Mouse (Mus musculus): ENCODE results near the gene Scarb2. TPM values are rescaled to one million over a fixed set of nuclear protein-coding genes. Genes with fewer than 3 reads are reported as not detected.

The Scarb2 gene
- 46.6 TPM for polyA plus RNA-seq (2012; fragmentation: generic; extraction: Trizol)

DNA sequence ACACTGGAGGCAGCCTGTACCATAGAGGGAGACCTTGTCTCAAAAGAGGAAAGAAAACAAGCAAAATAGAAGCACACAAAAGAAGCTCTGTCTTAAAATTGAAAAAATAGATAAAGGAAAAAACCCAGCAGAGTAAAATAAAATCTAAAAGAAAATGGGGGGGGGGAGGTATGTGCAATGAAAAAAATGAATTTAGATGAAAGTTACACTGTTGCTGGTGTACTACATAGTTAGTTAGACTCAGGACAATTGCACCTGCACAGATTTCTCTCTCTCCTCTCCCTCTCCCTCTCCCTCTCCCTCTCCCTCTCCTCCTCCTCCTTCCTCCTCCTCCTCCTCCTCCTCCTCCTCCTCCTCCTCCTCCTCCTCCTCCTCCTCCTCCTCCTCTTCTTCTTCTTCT, at the start of gene Scarb2:
Scarb2 (minus strand) TSS at position 101 of the 400 bp plus-strand sequence.
- TF ChIP-seq TCF12 (IDR thresholded peaks at IDR 0.05; ENCODE audit: insufficient read depth, poor library complexity, severe bottlenecking) (no peak), MYOD1 (IDR thresholded peaks at IDR 0.05; ENCODE audit: control insufficient read depth in 1 of 3, insufficient read length in 2 of 3, low read depth in 2 of 3) (no peak), E2F4 (IDR thresholded peaks at IDR 0.05; ENCODE audit: insufficient read depth) (no peak), REST (IDR thresholded peaks at IDR 0.05; ENCODE audit: insufficient read depth, insufficient read length) (no peak), USF1 (IDR thresholded peaks at IDR 0.05; ENCODE audit: low read depth) (no peak), POLR2AphosphoS2 (IDR thresholded peaks at IDR 0.05; ENCODE audit: insufficient read length, low read depth) (no peak)
- Histone ChIP-seq H3K36me3 (ENCODE audit: control insufficient read depth, insufficient read depth) (no peaks in the 10 kb centered on the region), H3K27me3 (ENCODE audit: control insufficient read depth, insufficient read depth, insufficient read length) (no peaks in the 10 kb centered on the region), H3K4me3 (peak within 1 kb of the TSS; percentile 76), H3K4me2 (ENCODE audit: low read depth) (peak within 1 kb of the TSS; percentile 93), H3ac (ENCODE audit: control insufficient read depth, insufficient read length) (peak within 1 kb of the TSS; percentile 100), H3K79me2 (ENCODE audit: control insufficient read depth, insufficient read depth) (peaks cover 28% of the 10 kb centered on the region)

GRCm38 (mm10) chr5:92555905-92556304, 49.3 kb upstream of the Scarb2 start:
- Histone ChIP-seq H3K36me3 (ENCODE audit: control insufficient read depth, insufficient read depth) (no peaks in the 10 kb centered on the region), H3K4me3 (no peak overlapping the region), H3ac (ENCODE audit: control insufficient read depth, insufficient read length) (no peak overlapping the region), H3K4me2 (ENCODE audit: low read depth) (no peak overlapping the region), H3K27me3 (ENCODE audit: control insufficient read depth, insufficient read depth, insufficient read length) (peaks cover 15% of the 10 kb centered on the region), H3K79me2 (ENCODE audit: control insufficient read depth, insufficient read depth) (no peaks in the 10 kb centered on the region)
- TF ChIP-seq POLR2AphosphoS2 (IDR thresholded peaks at IDR 0.05; ENCODE audit: insufficient read length, low read depth), result no peak
- TF ChIP-seq TCF3 (IDR thresholded peaks at IDR 0.05; ENCODE audit: insufficient read length, low read depth), result no peak

DNA sequence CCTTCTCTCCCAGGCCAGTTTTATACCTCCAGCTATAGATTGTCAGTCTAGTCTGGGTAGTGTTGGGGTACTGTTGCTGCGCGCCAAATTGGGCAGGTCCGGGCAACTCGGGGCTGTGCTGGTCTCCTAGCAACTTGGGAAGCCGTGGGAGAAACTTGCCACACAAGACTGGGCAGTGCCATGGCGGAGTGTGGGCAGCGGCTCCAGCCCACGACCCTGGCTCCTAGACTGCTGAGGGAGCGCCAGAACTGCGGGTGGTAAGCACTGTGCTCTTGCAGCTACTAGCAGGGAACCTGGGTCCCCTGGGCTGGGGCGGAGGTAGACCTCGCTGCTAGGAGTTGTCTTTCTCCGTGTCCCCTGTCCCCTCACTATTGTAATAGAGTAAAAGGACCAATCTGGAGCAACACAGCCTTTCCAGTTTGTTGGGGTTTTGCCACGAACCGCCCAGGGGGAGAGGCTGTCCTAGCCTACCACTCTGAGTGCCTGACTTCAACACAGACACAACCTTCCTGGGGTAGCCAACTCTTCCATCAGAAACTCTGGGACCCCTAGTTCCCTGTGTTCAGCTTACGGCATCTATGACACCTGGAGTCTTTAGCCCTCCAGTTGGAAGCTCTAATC, 48.4 kb upstream of the Scarb2 start, which contains the start of gene Fam47e:
Fam47e (plus strand) TSS at position 179 of the 621 bp plus-strand sequence.
- peaks cover 6% of the 10 kb centered on the region for H3K27me3 ChIP-seq (ENCODE audit: control insufficient read depth, insufficient read depth, insufficient read length)
- H3K79me2 ChIP-seq (ENCODE audit: control insufficient read depth, insufficient read depth), result no peaks in the 10 kb centered on the region
- H3K4me3 ChIP-seq, result no peak within 1 kb of the TSS
- no peaks in the 10 kb centered on the region for H3K36me3 ChIP-seq (ENCODE audit: control insufficient read depth, insufficient read depth)
- H3K4me2 ChIP-seq (ENCODE audit: low read depth), result peak within 1 kb of the TSS; percentile 12
- H3ac ChIP-seq (ENCODE audit: control insufficient read depth, insufficient read length), result no peak within 1 kb of the TSS
- TF ChIP-seq CEBPB (IDR thresholded peaks at IDR 0.05; ENCODE audit: insufficient read depth, poor library complexity, severe bottlenecking) (no peak), MAX (IDR thresholded peaks at IDR 0.05; ENCODE audit: low read depth) (no peak), TCF3 (IDR thresholded peaks at IDR 0.05; ENCODE audit: insufficient read length, low read depth) (no peak), USF1 (IDR thresholded peaks at IDR 0.05; ENCODE audit: low read depth) (no peak), POLR2A (IDR thresholded peaks at IDR 0.05; ENCODE audit: insufficient read length, low read depth) (no peak), TCF12 (IDR thresholded peaks at IDR 0.05; ENCODE audit: insufficient read depth, poor library complexity, severe bottlenecking) (no peak), REST (IDR thresholded peaks at IDR 0.05; ENCODE audit: insufficient read depth, insufficient read length) (no peak)

DNA sequence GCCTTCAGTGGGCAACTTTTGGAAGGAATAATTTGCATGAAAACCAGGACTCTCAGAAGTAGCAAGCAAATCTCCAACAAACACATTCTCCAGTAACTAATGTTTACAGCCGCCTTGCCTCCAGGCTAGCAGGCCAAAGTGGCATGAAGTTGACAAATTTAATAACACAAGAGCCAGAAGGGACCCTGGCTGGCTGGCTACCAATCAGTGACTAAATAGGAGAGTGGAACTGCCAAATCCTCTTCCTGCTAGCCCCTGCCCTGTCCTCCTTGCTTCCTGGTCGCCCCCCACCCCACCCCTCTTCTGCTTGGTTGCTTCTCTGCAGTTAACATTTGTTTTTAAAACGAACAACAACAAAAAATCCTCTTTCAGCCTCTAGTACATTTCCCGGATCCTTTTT, 47.8 kb upstream of the Scarb2 start:
- TF ChIP-seq REST (IDR thresholded peaks at IDR 0.05; ENCODE audit: insufficient read depth, insufficient read length) (no peak), SRF (IDR thresholded peaks at IDR 0.05; ENCODE audit: control insufficient read depth, insufficient read length, low read depth) (no peak), TCF12 (IDR thresholded peaks at IDR 0.05; ENCODE audit: insufficient read depth, poor library complexity, severe bottlenecking) (no peak), POLR2AphosphoS2 (IDR thresholded peaks at IDR 0.05; ENCODE audit: insufficient read length, low read depth) (no peak), POLR2A (IDR thresholded peaks at IDR 0.05; ENCODE audit: insufficient read length, low read depth) (no peak), MYOG (IDR thresholded peaks at IDR 0.05; ENCODE audit: control insufficient read depth in 1 of 3, insufficient read depth in 1 of 3, insufficient read length in 2 of 3, low read depth in 2 of 3) (no peak), CEBPB (IDR thresholded peaks at IDR 0.05; ENCODE audit: insufficient read depth, poor library complexity, severe bottlenecking) (no peak)
- Histone ChIP-seq H3K79me2 (ENCODE audit: control insufficient read depth, insufficient read depth) (no peaks in the 10 kb centered on the region), H3K27me3 (ENCODE audit: control insufficient read depth, insufficient read depth, insufficient read length) (peaks cover 1% of the 10 kb centered on the region), H3ac (ENCODE audit: control insufficient read depth, insufficient read length) (no peak overlapping the region), H3K4me2 (ENCODE audit: low read depth) (no peak overlapping the region), H3K4me3 (no peak overlapping the region), H3K36me3 (ENCODE audit: control insufficient read depth, insufficient read depth) (no peaks in the 10 kb centered on the region)

- Histone ChIP-seq H3K4me3 (no peak overlapping the region), H3K4me2 (ENCODE audit: low read depth) (no peak overlapping the region), H3K27me3 (ENCODE audit: control insufficient read depth, insufficient read depth, insufficient read length) (no peaks in the 10 kb centered on the region), H3K36me3 (ENCODE audit: control insufficient read depth, insufficient read depth) (no peaks in the 10 kb centered on the region), H3K79me2 (ENCODE audit: control insufficient read depth, insufficient read depth) (no peaks in the 10 kb centered on the region), H3ac (ENCODE audit: control insufficient read depth, insufficient read length) (no peak overlapping the region)
- no peak for TF ChIP-seq MAX (IDR thresholded peaks at IDR 0.05; ENCODE audit: low read depth)
- no peak for TF ChIP-seq USF1 (IDR thresholded peaks at IDR 0.05; ENCODE audit: low read depth)
- TF ChIP-seq E2F4 (IDR thresholded peaks at IDR 0.05; ENCODE audit: insufficient read depth), result no peak
- TF ChIP-seq SRF (IDR thresholded peaks at IDR 0.05; ENCODE audit: control insufficient read depth, insufficient read length, low read depth), result no peak
Observed at GRCm38 (mm10) chr5:92553939-92554338, 47.3 kb upstream of the Scarb2 start.

GRCm38 (mm10) chr5:92552611-92553010, 46.0 kb upstream of the Scarb2 start:
- Histone ChIP-seq H3K4me2 (ENCODE audit: low read depth) (no peak overlapping the region), H3K36me3 (ENCODE audit: control insufficient read depth, insufficient read depth) (no peaks in the 10 kb centered on the region), H3ac (ENCODE audit: control insufficient read depth, insufficient read length) (no peak overlapping the region), H3K4me3 (no peak overlapping the region), H3K79me2 (ENCODE audit: control insufficient read depth, insufficient read depth) (no peaks in the 10 kb centered on the region), H3K27me3 (ENCODE audit: control insufficient read depth, insufficient read depth, insufficient read length) (no peaks in the 10 kb centered on the region)
- TF ChIP-seq TCF12 (IDR thresholded peaks at IDR 0.05; ENCODE audit: insufficient read depth, poor library complexity, severe bottlenecking) (no peak), REST (IDR thresholded peaks at IDR 0.05; ENCODE audit: insufficient read depth, insufficient read length) (no peak), MYOD1 (IDR thresholded peaks at IDR 0.05; ENCODE audit: control insufficient read depth in 1 of 3, insufficient read length in 2 of 3, low read depth in 2 of 3) (no peak), POLR2AphosphoS2 (IDR thresholded peaks at IDR 0.05; ENCODE audit: insufficient read length, low read depth) (no peak), USF1 (IDR thresholded peaks at IDR 0.05; ENCODE audit: low read depth) (no peak), MYOG (IDR thresholded peaks at IDR 0.05; ENCODE audit: control insufficient read depth in 1 of 3, insufficient read depth in 1 of 3, insufficient read length in 2 of 3, low read depth in 2 of 3) (no peak), MAX (IDR thresholded peaks at IDR 0.05; ENCODE audit: low read depth) (no peak), E2F4 (IDR thresholded peaks at IDR 0.05; ENCODE audit: insufficient read depth) (no peak), POLR2A (IDR thresholded peaks at IDR 0.05; ENCODE audit: insufficient read length, low read depth) (no peak), SRF (IDR thresholded peaks at IDR 0.05; ENCODE audit: control insufficient read depth, insufficient read length, low read depth) (no peak), TCF3 (IDR thresholded peaks at IDR 0.05; ENCODE audit: insufficient read length, low read depth) (no peak), CEBPB (IDR thresholded peaks at IDR 0.05; ENCODE audit: insufficient read depth, poor library complexity, severe bottlenecking) (no peak)

Measured in myocyte (in vitro differentiated cells).